Mouse (Mus musculus): ENCODE results near the gene Cenpm. TPM values are rescaled to one million over a fixed set of nuclear protein-coding genes. Genes with fewer than 3 reads are reported as not detected.
A peak's percentile ranks its signal among the peaks of the same experiment; 100 is the strongest.

The Cenpm gene
- polyA plus RNA-seq, 1 experiment: 16.1 TPM

GRCm38 (mm10) chr15:82229542-82230045 lies 15.0 kb downstream of the Cenpm start:
- Histone ChIP-seq H3K27ac (ENCODE audit: insufficient read depth, low read length) (no peak overlapping the region), H3K4me3 (ENCODE audit: insufficient read depth, low read length) (no peak overlapping the region), H3K4me1 (ENCODE audit: control insufficient read depth, insufficient read depth, low read length) (no peaks in the 10 kb centered on the region)
- TF ChIP-seq POLR2A (IDR thresholded peaks at IDR 0.05; ENCODE audit: low read depth, low read length) (no peak), CTCF (IDR thresholded peaks at IDR 0.05; ENCODE audit: borderline replicate concordance, insufficient read depth, low read length) (no peak)

GRCm38 (mm10) chr15:82225769-82226168 lies 18.8 kb downstream of the Cenpm start:
- no peaks in the 10 kb centered on the region for H3K4me1 ChIP-seq (ENCODE audit: control insufficient read depth, insufficient read depth, low read length)
- H3K27ac ChIP-seq (ENCODE audit: insufficient read depth, low read length): no peak overlapping the region
- TF ChIP-seq CTCF (IDR thresholded peaks at IDR 0.05; ENCODE audit: borderline replicate concordance, insufficient read depth, low read length): no peak
- TF ChIP-seq POLR2A (IDR thresholded peaks at IDR 0.05; ENCODE audit: low read depth, low read length): no peak
- no peak overlapping the region for H3K4me3 ChIP-seq (ENCODE audit: insufficient read depth, low read length)

- H3K4me3 ChIP-seq (ENCODE audit: insufficient read depth, low read length): no peak overlapping the region
- H3K4me1 ChIP-seq (ENCODE audit: control insufficient read depth, insufficient read depth, low read length): no peaks in the 10 kb centered on the region
- TF ChIP-seq CTCF (IDR thresholded peaks at IDR 0.05; ENCODE audit: borderline replicate concordance, insufficient read depth, low read length): no peak
- no peak for TF ChIP-seq POLR2A (IDR thresholded peaks at IDR 0.05; ENCODE audit: low read depth, low read length)
- H3K27ac ChIP-seq (ENCODE audit: insufficient read depth, low read length): no peak overlapping the region
These were observed 19.8 kb downstream of the Cenpm start for GRCm38 (mm10) chr15:82224602-82225215.

GRCm38 (mm10) chr15:82223657-82224601 lies 20.6 kb downstream of the Cenpm start, which contains the start of gene Tnfrsf13c:
Tnfrsf13c (minus strand) TSS chr15:82224369.
- peak within 1 kb of the TSS; percentile 17 for H3K4me3 ChIP-seq (ENCODE audit: insufficient read depth, low read length)
- no peak for TF ChIP-seq CTCF (IDR thresholded peaks at IDR 0.05; ENCODE audit: borderline replicate concordance, insufficient read depth, low read length)
- TF ChIP-seq POLR2A (IDR thresholded peaks at IDR 0.05; ENCODE audit: low read depth, low read length): no peak
- H3K4me1 ChIP-seq (ENCODE audit: control insufficient read depth, insufficient read depth, low read length): no peaks in the 10 kb centered on the region
- no peak within 1 kb of the TSS for H3K27ac ChIP-seq (ENCODE audit: insufficient read depth, low read length)

GRCm38 (mm10) chr15:82223251-82223650 lies 21.3 kb downstream of the Cenpm start:
- Histone ChIP-seq H3K4me3 (ENCODE audit: insufficient read depth, low read length) (no peak overlapping the region), H3K4me1 (ENCODE audit: control insufficient read depth, insufficient read depth, low read length) (no peaks in the 10 kb centered on the region), H3K27ac (ENCODE audit: insufficient read depth, low read length) (no peak overlapping the region)
- TF ChIP-seq POLR2A (IDR thresholded peaks at IDR 0.05; ENCODE audit: low read depth, low read length) (no peak), CTCF (IDR thresholded peaks at IDR 0.05; ENCODE audit: borderline replicate concordance, insufficient read depth, low read length) (no peak)

- Histone ChIP-seq H3K4me3 (ENCODE audit: insufficient read depth, low read length) (no peak overlapping the region), H3K4me1 (ENCODE audit: control insufficient read depth, insufficient read depth, low read length) (no peaks in the 10 kb centered on the region), H3K27ac (ENCODE audit: insufficient read depth, low read length) (no peak overlapping the region)
- no peak for TF ChIP-seq POLR2A (IDR thresholded peaks at IDR 0.05; ENCODE audit: low read depth, low read length)
- TF ChIP-seq CTCF (IDR thresholded peaks at IDR 0.05; ENCODE audit: borderline replicate concordance, insufficient read depth, low read length): no peak
These were observed 23.3 kb downstream of the Cenpm start for GRCm38 (mm10) chr15:82221104-82221860.

GRCm38 (mm10) chr15:82220003-82220675 lies 24.4 kb downstream of the Cenpm start:
- TF ChIP-seq CTCF (IDR thresholded peaks at IDR 0.05; ENCODE audit: borderline replicate concordance, insufficient read depth, low read length): no peak
- Histone ChIP-seq H3K4me1 (ENCODE audit: control insufficient read depth, insufficient read depth, low read length) (no peaks in the 10 kb centered on the region), H3K4me3 (ENCODE audit: insufficient read depth, low read length) (no peak overlapping the region), H3K27ac (ENCODE audit: insufficient read depth, low read length) (no peak overlapping the region)

- no peak for TF ChIP-seq CTCF (IDR thresholded peaks at IDR 0.05; ENCODE audit: borderline replicate concordance, insufficient read depth, low read length)
- TF ChIP-seq POLR2A (IDR thresholded peaks at IDR 0.05; ENCODE audit: low read depth, low read length): no peak
These were observed 25.5 kb downstream of the Cenpm start for GRCm38 (mm10) chr15:82218778-82219666.

More at GRCm38 (mm10) chr15:82218778-82219666, 25.5 kb downstream of the Cenpm start:
- no peak overlapping the region for H3K27ac ChIP-seq (ENCODE audit: insufficient read depth, low read length)
- H3K4me3 ChIP-seq (ENCODE audit: insufficient read depth, low read length): no peak overlapping the region
- no peaks in the 10 kb centered on the region for H3K4me1 ChIP-seq (ENCODE audit: control insufficient read depth, insufficient read depth, low read length)

Data from embryonic fibroblast, embryonic 13.5 days (primary cell).